Mouse (Mus musculus): Measurements from ENCODE around the gene 1700066M21Rik. TPM values are rescaled to one million over a fixed set of nuclear protein-coding genes. Genes with fewer than 3 reads are reported as not detected.

Gene 1700066M21Rik
- polyA plus RNA-seq (2017; shearing (Covaris generic)), result 1.9 TPM

DNA sequence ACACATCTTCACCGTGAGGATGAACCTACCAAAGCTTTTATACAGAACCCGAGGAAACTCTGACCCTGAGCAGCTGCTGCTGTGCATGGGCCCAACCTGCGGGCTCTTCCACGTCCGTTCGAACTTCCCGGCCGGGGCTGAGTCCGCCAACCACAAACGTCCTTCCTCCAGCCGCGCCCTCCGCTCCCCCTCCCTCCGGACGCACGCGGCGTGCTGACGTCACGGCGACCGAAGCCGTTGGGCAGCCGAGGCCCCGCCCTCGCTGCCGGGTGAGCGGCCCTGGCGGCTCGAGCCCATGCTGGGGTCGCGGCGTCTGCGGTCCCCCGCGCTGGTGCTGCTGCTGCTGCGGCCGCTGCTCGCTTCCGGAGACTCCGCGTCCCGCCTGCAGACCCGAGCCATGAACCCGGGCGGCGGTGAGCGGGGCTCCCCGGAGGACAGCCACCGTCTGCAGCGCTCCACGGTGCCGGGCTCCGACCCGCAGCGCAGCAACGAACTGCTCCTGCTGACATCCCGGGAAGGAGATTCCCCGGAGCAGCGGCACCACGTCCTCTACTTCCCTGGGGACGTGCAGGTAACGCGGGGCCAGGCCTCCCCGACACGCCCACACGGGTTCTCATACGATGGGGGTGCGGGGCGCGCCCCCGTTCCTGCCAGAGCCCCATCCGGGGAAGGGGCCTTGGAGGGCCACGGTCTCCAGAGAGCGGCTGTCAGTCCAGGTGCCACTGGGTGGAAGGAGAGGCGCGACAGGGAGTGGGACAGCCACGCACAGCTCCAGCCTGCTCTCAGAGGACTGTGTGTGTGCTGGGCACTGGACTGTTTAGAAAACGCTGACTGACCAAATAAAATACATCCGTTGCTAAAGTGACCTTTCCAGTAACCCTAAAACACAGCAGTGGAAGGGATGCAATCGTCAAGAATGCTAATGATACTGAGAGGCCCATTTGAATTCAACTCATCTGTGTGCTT lies at the start of gene 1700066M21Rik:
TSS of gene 1700066M21Rik (plus strand) at position 245 of the 966 bp plus-strand sequence.

DNA sequence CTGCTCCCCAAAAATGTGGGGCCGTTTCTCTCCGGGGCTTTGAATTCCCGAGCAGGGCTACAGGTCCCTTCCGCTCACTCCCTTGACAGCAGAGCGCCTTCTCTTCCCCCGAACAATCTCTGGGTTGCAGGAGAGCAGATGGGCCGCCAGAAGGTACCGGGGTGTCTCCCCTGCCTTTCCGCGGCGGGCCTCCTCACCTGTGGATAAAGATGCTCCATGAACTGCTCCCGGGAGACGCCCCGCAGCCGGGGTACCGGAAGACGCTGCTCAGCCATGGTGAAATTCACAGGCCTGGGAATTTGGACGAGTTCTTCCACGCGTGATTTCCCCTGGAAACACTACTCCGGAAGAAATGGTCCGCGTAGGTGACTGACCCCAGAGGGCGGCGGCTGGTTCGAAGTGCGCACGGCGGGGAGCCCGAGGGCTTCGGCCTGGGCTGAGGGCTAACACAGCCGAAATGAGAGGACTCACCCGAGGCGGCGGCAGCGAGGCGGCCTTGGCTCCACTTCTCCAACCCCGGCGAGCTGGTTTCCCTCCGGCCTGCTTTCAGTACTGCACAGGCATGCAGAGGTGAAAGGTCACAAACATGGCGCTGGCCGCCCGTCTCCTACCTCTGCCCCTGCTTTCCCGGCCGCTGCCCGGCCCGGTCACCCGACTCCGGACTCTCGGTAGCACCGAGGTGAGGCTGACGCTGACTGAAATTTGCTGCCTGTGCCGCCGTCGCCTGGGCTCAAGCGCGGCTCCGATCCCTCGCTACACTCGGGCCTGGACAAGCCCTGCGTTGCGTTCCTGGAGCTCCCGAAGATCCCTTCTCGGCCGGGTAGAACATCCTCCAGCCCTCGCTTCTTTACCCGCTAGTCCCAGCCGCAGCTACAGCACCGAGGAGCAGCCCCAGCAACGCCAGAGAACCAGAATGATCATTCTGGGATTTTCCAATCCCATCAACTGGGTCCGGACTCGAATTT lies 29.0 kb downstream of the 1700066M21Rik start, which contains the start of the genes Maip1 and Tyw5:
TSS of gene Maip1 (plus strand) at position 142 of the 965 bp plus-strand sequence.
TSS of gene Tyw5 (minus strand) at position 915 of the 965 bp plus-strand sequence.

Other genes with a start within 250 kb of the 1700066M21Rik start
- gene Maip1, start 28.7 kb downstream of the 1700066M21Rik start, polyA plus RNA-seq (2017; shearing (Covaris generic)), result 11.7 TPM
- 26.8 TPM for gene Tyw5, start 29.5 kb downstream of the 1700066M21Rik start, polyA plus RNA-seq (2017; shearing (Covaris generic))

All from CD4-positive, CD25-positive, alpha-beta regulatory T cell, adult 9 weeks (primary cell).